In genomic region chr2:31246251-31246971, GRCm38 (mm10) we compare ENCODE assay signal across 8 mouse cellular contexts. TPM values are rescaled to one million over a fixed set of nuclear protein-coding genes. Genes with fewer than 3 reads are reported as not detected.
DNase-seq lines count a peak whose midpoint lies in the region; ATAC-seq lines count a peak whose summit lies in the region.

No protein-coding gene starts in this region.

- peak overlapping the region; percentile 88 for H3K4me2 ChIP-seq in forebrain, embryonic 13.5 days
- peak overlapping the region; percentile 83 for H3K4me2 ChIP-seq in neural tube, embryonic 12.5 days (replicated peaks)

- H3K36me3 ChIP-seq in forebrain, embryonic 13.5 days (ENCODE audit: poor library complexity, severe bottlenecking) = peaks cover 16% of the 10 kb centered on the region; the same call in 1 of the 2 replicates
- H3K36me3 ChIP-seq in neural tube, embryonic 12.5 days = peaks cover 17% of the 10 kb centered on the region; the same call in 1 of the 2 replicates

- H3K4me3 ChIP-seq in forebrain, embryonic 13.5 days = peak overlapping the region; percentile 91
- H3K4me3 ChIP-seq in neural tube, embryonic 12.5 days = peak overlapping the region; percentile 90

- under 1% methylated on average over 34 of the region's 41 CpGs for WGBS in forebrain, embryonic 13.5 days
- WGBS in neural tube, embryonic 12.5 days = 2% methylated on average over 41 of the region's 41 CpGs

- peaks cover 60% of the 10 kb centered on the region for H3K4me1 ChIP-seq in forebrain, embryonic 13.5 days
- peaks cover 43% of the 10 kb centered on the region for H3K4me1 ChIP-seq in neural tube, embryonic 12.5 days

- peak overlapping the region; percentile 94 for H3K9ac ChIP-seq in forebrain, embryonic 13.5 days
- H3K9ac ChIP-seq in neural tube, embryonic 12.5 days = peak overlapping the region; percentile 93

- H3K9me3 ChIP-seq in forebrain, embryonic 13.5 days (replicated peaks) = no peaks in the 10 kb centered on the region
- no peaks in the 10 kb centered on the region for H3K9me3 ChIP-seq in neural tube, embryonic 12.5 days

- DNase-seq in adrenal gland, adult 2 months = peak; percentile 25
- no peak for DNase-seq in adrenal gland, adult 8-10 months
- DNase-seq in ovary, postnatal 36 days (ENCODE audit: low spot score) = peak; percentile 38
- DNase-seq in ovary, postnatal 14 days (ENCODE audit: low spot score) = no peak
- DNase-seq in kidney, postnatal 4 days = peak; percentile 67 to 76

- ATAC-seq in forebrain, embryonic 13.5 days = peak; percentile 57
- ATAC-seq in neural tube, embryonic 12.5 days (ENCODE audit: low FRiP score, low read depth) = peak; percentile 74
- ATAC-seq in granulocyte monocyte progenitor cell, adult 5-6 weeks (replicated peaks; ENCODE audit: poor library complexity, severe bottlenecking) = no peak; the same call in 1 of the 2 replicates

- peaks cover 11% of the 10 kb centered on the region; the same call in 1 of the 2 replicates for H3K27me3 ChIP-seq in forebrain, embryonic 13.5 days
- peaks cover 8% of the 10 kb centered on the region for H3K27me3 ChIP-seq in neural tube, embryonic 12.5 days (replicated peaks)

- peak overlapping the region; percentile 82 for H3K27ac ChIP-seq in forebrain, embryonic 13.5 days
- peak overlapping the region; percentile 81 for H3K27ac ChIP-seq in neural tube, embryonic 12.5 days

RNA-seq across cellular contexts. Expression of gene Ncs1, which starts 0.8 kb away (rescaled TPM):
- 10 to 100 TPM in 1 of 2 experiments, 1 to 10 TPM in 1; 3.0 to 12.8 TPM for total RNA-seq in adrenal gland, adult 2 months (2021)
- polyA plus RNA-seq in adrenal gland, adult 2 months (2012; rRNA removed) = 2.9 and 3.9 TPM in 2 replicates
- 10 to 100 TPM in 2 of 4 experiments, 1 to 10 TPM in 2; 4.4 to 11.0 (median 7.7) TPM for total RNA-seq in adrenal gland, adult 8-10 months (2022)
- polyA plus RNA-seq in forebrain, embryonic 13.5 days (2015; fragmentation: Nextera tagmentation; extraction: Ambion mirVana) = 72.7 and 77.6 TPM in 2 replicates
- polyA plus RNA-seq in neural tube, embryonic 12.5 days (2016; fragmentation: Nextera tagmentation; extraction: Ambion mirVana) = 106 and 108 TPM in 2 replicates
- 2.1 and 4.6 TPM in 2 replicates for total RNA-seq in granulocyte monocyte progenitor cell, adult 5-6 weeks (2014; fragmentation: Nextera tagmentation)
- total RNA-seq in granulocyte monocyte progenitor cell, adult 5-6 weeks (2017) = 2.5 and 3.2 TPM in 2 replicates

Comparison
In these comparisons a context has a peak if more than half of its experiments do, and no peak if none do; other contexts are left out.
1. DNase-seq: peak in adrenal gland, adult 2 months (single experiment), ovary, postnatal 36 days (single experiment) and kidney, postnatal 4 days (2 of 2); none in adrenal gland, adult 8-10 months (single experiment) and ovary, postnatal 14 days (single experiment).